Mouse (Mus musculus) midbrain, embryonic 12.5 days (tissue): ENCODE measurements around the gene Olfr547. TPM values are rescaled to one million over a fixed set of nuclear protein-coding genes. Genes with fewer than 3 reads are reported as not detected.
"Not testable (repeated sequence)": the region's sequence is repeated elsewhere in the genome, so short reads cannot be mapped to it uniquely, and the experiment has no call there.

Source experiments
- ATAC-seq: fragments of 200-750 bp; cut with Nextera tagmentation; 2 replicates; pipeline ENCODE4 v1.8.0; 2017; ENCODE audit warnings: low read depth, moderate TSS enrichment, moderate library complexity; ENCODE audit not compliant: low FRiP score
- H3K27ac ChIP-seq: fragments of 300-500 bp; sonication (generic); replicated peaks from 2 replicates; pipeline ENCODE4 v1.5.1; 2016; ENCODE audit warnings: mild to moderate bottlenecking
- H3K27me3 ChIP-seq: fragments of 300-500 bp; sonication (generic); 2 replicates; pipeline ENCODE4 v1.6.1; 2016; ENCODE audit warnings: mild to moderate bottlenecking
- H3K36me3 ChIP-seq: fragments of 300-500 bp; sonication (generic); 2 replicates; pipeline ENCODE4 v1.6.1; 2016
- H3K4me1 ChIP-seq: fragments of 300-500 bp; sonication (generic); 2 replicates; pipeline ENCODE4 v1.6.1; 2016
- H3K4me2 ChIP-seq: fragments of 300-500 bp; sonication (generic); replicated peaks from 2 replicates; pipeline ENCODE4 v1.6.1; 2016; ENCODE audit warnings: mild to moderate bottlenecking, moderate library complexity
- H3K4me3 ChIP-seq: fragments of 300-500 bp; sonication (generic); 2 replicates; pipeline ENCODE4 v1.5.1; 2016; ENCODE audit warnings: mild to moderate bottlenecking
- H3K9ac ChIP-seq: fragments of 300-500 bp; sonication (generic); replicated peaks from 2 replicates; pipeline ENCODE4 v1.6.1; 2016; ENCODE audit warnings: mild to moderate bottlenecking, moderate library complexity
- H3K9me3 ChIP-seq: fragments of 300-500 bp; sonication (generic); 2 replicates; pipeline ENCODE4 v1.6.1; 2016; ENCODE audit warnings: mild to moderate bottlenecking
- WGBS: fragments of 180-500 bp; shearing (Covaris S2); methylation state at CpG from one replicate; pipeline ENCODE4 v1.1.7; 2016; 5-methylcytosine and 5-hydroxymethylcytosine counted together
- polyA plus RNA-seq: library from polyadenylated mRNA; unstranded; fragments of >200 nt; fragmentation: Nextera tagmentation; extraction: Ambion mirVana; gene quantifications from 2 replicates; pipeline ENCODE4 v1.2.1, GENCODE M21; 2016

The Olfr547 gene
- not detected in 2 replicates for polyA plus RNA-seq

GRCm38 (mm10) chr7:102534449-102534848 lies at the start of gene Olfr547:
Gene Olfr547 (plus strand): TSS chr7:102534749.
- 78% methylated on average over 1 of the region's 1 CpGs for WGBS
- no peak for ATAC-seq
- Histone ChIP-seq H3K4me3 (no peak within 1 kb of the TSS), H3K27me3 (no peaks in the 10 kb centered on the region), H3K36me3 (no peaks in the 10 kb centered on the region), H3K4me1 (no peaks in the 10 kb centered on the region), H3K27ac (no peak within 1 kb of the TSS), H3K9me3 (no peaks in the 10 kb centered on the region), H3K4me2 (no peak within 1 kb of the TSS), H3K9ac (no peak within 1 kb of the TSS)

- H3K4me2 ChIP-seq, ATAC-seq, H3K27me3 ChIP-seq, H3K36me3 ChIP-seq, H3K9me3 ChIP-seq, H3K27ac ChIP-seq, H3K9ac ChIP-seq, H3K4me1 ChIP-seq, H3K4me3 ChIP-seq: not testable (repeated sequence)
- WGBS, result 85% methylated on average over 7 of the region's 8 CpGs
These were observed 49.8 kb upstream of the Olfr547 start for GRCm38 (mm10) chr7:102484766-102485165.

GRCm38 (mm10) chr7:102486105-102486504 lies 48.4 kb upstream of the Olfr547 start:
- no peaks in the 10 kb centered on the region for H3K4me1 ChIP-seq
- H3K9ac ChIP-seq, result no peak overlapping the region
- no peak overlapping the region for H3K4me2 ChIP-seq
- H3K4me3 ChIP-seq, result no peak overlapping the region
- H3K27ac ChIP-seq, result no peak overlapping the region
- WGBS, result 72% methylated on average over 1 of the region's 1 CpGs
- no peaks in the 10 kb centered on the region for H3K27me3 ChIP-seq
- no peaks in the 10 kb centered on the region for H3K36me3 ChIP-seq
- ATAC-seq, result no peak
- H3K9me3 ChIP-seq, result no peaks in the 10 kb centered on the region

- ATAC-seq, result no peak
- Histone ChIP-seq H3K4me2 (no peak within 1 kb of the TSS), H3K27ac (no peak within 1 kb of the TSS), H3K36me3 (no peaks in the 10 kb centered on the region), H3K9me3 (no peaks in the 10 kb centered on the region), H3K4me3 (no peak within 1 kb of the TSS), H3K4me1 (no peaks in the 10 kb centered on the region), H3K9ac (no peak within 1 kb of the TSS), H3K27me3 (no peaks in the 10 kb centered on the region)
- WGBS, result 72% methylated on average over 1 of the region's 1 CpGs
These were observed 46.4 kb upstream of the Olfr547 start, which contains the start of gene Olfr544 for GRCm38 (mm10) chr7:102488161-102488560. Gene Olfr544 (minus strand): TSS chr7:102488313.

DNA sequence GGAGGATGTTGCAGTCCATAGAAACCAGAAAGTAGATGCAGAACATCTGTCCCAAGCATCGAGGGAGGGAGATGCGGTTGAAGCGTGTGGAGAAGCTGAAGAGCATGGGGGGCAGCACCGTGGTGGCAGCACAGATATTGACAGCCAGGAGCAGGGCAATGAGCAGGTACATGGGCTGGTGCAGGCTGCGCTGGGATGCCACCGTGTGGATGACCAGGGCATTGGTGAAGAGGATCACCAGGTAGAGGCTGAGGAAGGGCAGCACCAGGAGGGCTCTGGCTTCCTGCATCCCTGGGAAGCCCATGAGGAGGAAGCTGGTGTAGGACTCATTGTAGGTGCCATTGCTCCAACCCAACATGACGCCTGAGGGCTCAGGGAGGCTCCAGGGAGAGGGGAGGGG lies 40.1 kb upstream of the Olfr547 start:
- H3K27ac ChIP-seq, H3K36me3 ChIP-seq, H3K4me2 ChIP-seq, H3K9me3 ChIP-seq, ATAC-seq, H3K4me3 ChIP-seq, H3K27me3 ChIP-seq, H3K9ac ChIP-seq, H3K4me1 ChIP-seq: not testable (repeated sequence)
- 55% methylated on average over 7 of the region's 7 CpGs for whole genome bisulfite sequencing

DNA sequence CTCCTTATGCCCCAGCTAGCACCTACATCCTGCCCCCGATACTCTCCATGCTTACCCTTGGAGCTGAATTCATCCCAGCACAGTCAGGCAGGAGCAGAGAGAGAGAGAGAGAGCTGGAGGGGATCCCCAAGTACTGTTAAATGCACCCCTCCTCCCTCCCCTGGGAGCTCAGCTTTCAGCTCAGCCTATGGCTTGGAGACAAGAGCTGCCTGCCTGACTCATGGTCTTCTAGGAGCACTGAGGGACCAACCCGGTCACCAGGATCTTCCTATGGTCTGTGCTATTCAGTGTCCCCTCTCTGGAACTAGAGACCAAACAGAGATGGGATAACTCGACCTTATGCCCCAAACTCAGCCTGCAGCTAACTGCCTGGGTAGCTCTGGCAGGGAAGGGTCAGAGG lies 35.1 kb upstream of the Olfr547 start, which contains the start of gene Olfr545:
TSS of gene Olfr545 (minus strand) at position 101 of the 400 bp plus-strand sequence.
- H3K4me1 ChIP-seq, result no peaks in the 10 kb centered on the region
- no peaks in the 10 kb centered on the region for H3K9me3 ChIP-seq
- ATAC-seq, result no peak
- H3K4me3 ChIP-seq, result no peak within 1 kb of the TSS
- no peaks in the 10 kb centered on the region for H3K36me3 ChIP-seq
- WGBS, result 74% methylated on average over 3 of the region's 3 CpGs
- no peak within 1 kb of the TSS for H3K9ac ChIP-seq
- H3K27me3 ChIP-seq, result no peaks in the 10 kb centered on the region
- H3K27ac ChIP-seq, result no peak within 1 kb of the TSS
- H3K4me2 ChIP-seq, result no peak within 1 kb of the TSS

- H3K36me3 ChIP-seq, result no peaks in the 10 kb centered on the region
- no peak for ATAC-seq
- no peak overlapping the region for H3K4me3 ChIP-seq
- H3K9me3 ChIP-seq, result no peaks in the 10 kb centered on the region
- no peaks in the 10 kb centered on the region for H3K4me1 ChIP-seq
- no peaks in the 10 kb centered on the region for H3K27me3 ChIP-seq
- H3K4me2 ChIP-seq, result no peak overlapping the region
- no peak overlapping the region for H3K9ac ChIP-seq
- WGBS, result 79% methylated on average over 5 of the region's 5 CpGs
- H3K27ac ChIP-seq, result no peak overlapping the region
These were observed 32.6 kb upstream of the Olfr547 start for GRCm38 (mm10) chr7:102501986-102502385.

GRCm38 (mm10) chr7:102506848-102507247 lies 27.7 kb upstream of the Olfr547 start:
- H3K27ac ChIP-seq, result no peak overlapping the region
- H3K4me2 ChIP-seq, result no peak overlapping the region
- H3K27me3 ChIP-seq, result peaks cover 8% of the 10 kb centered on the region
- H3K9ac ChIP-seq, result no peak overlapping the region
- no peaks in the 10 kb centered on the region for H3K4me1 ChIP-seq
- 51% methylated on average over 3 of the region's 3 CpGs for WGBS
- no peaks in the 10 kb centered on the region for H3K9me3 ChIP-seq
- H3K4me3 ChIP-seq, result no peak overlapping the region
- ATAC-seq, result peak; percentile 80
- H3K36me3 ChIP-seq, result no peaks in the 10 kb centered on the region

DNA sequence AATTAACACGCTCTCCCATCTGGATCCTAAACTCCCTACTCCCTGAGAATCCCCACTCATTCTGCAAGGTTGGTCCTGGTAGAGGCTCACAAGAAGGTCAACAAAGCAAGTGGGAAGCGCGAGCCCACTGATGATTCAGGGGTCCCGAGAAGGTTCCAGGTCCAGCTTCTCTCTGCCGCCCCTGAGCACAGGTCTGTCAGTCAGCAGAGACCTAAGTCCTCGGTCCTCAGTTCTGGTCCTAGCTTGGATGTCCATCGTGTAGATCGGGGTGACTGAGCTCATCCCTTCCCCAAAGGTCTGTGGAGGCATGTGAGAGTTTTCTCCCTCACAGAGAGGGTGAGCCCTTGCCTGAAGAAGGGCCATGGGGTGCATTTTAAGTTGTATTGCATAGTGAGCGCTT lies 26.5 kb upstream of the Olfr547 start:
- no peak overlapping the region for H3K9ac ChIP-seq
- H3K27me3 ChIP-seq, result peaks cover 14% of the 10 kb centered on the region
- H3K4me2 ChIP-seq, result no peak overlapping the region
- H3K27ac ChIP-seq, result no peak overlapping the region
- H3K4me1 ChIP-seq, result no peaks in the 10 kb centered on the region
- ATAC-seq, result no peak
- 89% methylated on average over 9 of the region's 9 CpGs for WGBS
- no peaks in the 10 kb centered on the region for H3K9me3 ChIP-seq
- H3K4me3 ChIP-seq, result no peak overlapping the region
- no peaks in the 10 kb centered on the region for H3K36me3 ChIP-seq

- peaks cover 17% of the 10 kb centered on the region for H3K27me3 ChIP-seq
- H3K27ac ChIP-seq, result no peak overlapping the region
- no peak for ATAC-seq
- H3K4me3 ChIP-seq, result no peak overlapping the region
- H3K9me3 ChIP-seq, result no peaks in the 10 kb centered on the region
- H3K4me2 ChIP-seq, result no peak overlapping the region
- WGBS, result 84% methylated on average over 6 of the region's 6 CpGs
- H3K4me1 ChIP-seq, result 0 out of 2 replicates have a peak, but pooled peaks cover 3% of the 10 kb centered on the region
- H3K9ac ChIP-seq, result no peak overlapping the region
- no peaks in the 10 kb centered on the region for H3K36me3 ChIP-seq
These were observed 25.9 kb upstream of the Olfr547 start for GRCm38 (mm10) chr7:102508666-102509065.

DNA sequence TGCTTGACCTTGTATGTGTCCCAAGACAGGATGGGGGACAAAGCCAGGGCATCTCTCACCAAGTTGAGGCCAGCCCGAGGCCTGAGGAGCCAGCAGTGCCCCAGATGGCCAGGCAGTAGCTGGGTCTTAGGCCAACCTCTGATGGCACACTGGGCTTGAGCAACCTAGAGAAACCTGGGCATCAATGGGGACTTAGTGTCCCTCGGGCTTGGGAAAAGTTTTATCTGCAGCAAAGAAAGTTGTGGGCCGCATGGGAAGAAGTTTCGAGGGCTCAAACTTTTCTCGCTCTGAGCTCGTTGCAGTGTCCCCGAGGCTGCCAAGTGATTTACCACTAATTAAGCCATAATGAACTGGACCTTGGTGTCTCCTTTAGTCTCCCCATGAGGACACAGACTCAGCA lies 24.8 kb upstream of the Olfr547 start:
- no peak overlapping the region for H3K9ac ChIP-seq
- 75% methylated on average over 7 of the region's 7 CpGs for WGBS
- H3K9me3 ChIP-seq, result no peaks in the 10 kb centered on the region
- no peak overlapping the region for H3K4me3 ChIP-seq
- 0 out of 2 replicates have a peak, but pooled peaks cover 3% of the 10 kb centered on the region for H3K4me1 ChIP-seq
- no peak overlapping the region for H3K4me2 ChIP-seq
- no peak for ATAC-seq
- H3K36me3 ChIP-seq, result no peaks in the 10 kb centered on the region
- H3K27me3 ChIP-seq, result peaks cover 25% of the 10 kb centered on the region
- no peak overlapping the region for H3K27ac ChIP-seq

DNA sequence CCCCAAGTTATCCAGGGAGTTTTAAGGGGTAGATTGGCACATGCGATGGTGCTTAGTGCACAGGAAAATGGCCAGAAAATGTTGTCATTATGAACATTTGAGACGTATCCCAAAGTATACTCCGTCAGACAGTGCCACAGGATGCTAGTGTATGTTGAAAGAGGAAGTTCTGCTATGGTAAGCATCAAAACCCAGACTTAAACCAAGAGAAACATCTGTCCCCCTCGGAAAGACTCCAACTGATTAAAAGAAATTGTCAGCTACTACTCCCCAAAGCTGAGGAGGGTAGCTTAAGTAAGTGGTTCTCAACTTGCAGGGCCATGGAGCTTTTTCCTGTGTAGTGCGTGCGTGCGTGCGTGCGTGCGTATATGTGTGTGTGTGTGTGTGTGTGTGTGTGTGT lies 22.6 kb upstream of the Olfr547 start:
- 93% methylated on average over 10 of the region's 10 CpGs for WGBS
- no peak for ATAC-seq
- H3K9ac ChIP-seq, result no peak overlapping the region
- H3K4me2 ChIP-seq, result no peak overlapping the region
- H3K4me1 ChIP-seq, result 0 out of 2 replicates have a peak, but pooled peaks cover 3% of the 10 kb centered on the region
- no peaks in the 10 kb centered on the region for H3K9me3 ChIP-seq
- H3K36me3 ChIP-seq, result no peaks in the 10 kb centered on the region
- no peak overlapping the region for H3K27ac ChIP-seq
- no peak overlapping the region for H3K4me3 ChIP-seq
- H3K27me3 ChIP-seq, result peaks cover 25% of the 10 kb centered on the region

DNA sequence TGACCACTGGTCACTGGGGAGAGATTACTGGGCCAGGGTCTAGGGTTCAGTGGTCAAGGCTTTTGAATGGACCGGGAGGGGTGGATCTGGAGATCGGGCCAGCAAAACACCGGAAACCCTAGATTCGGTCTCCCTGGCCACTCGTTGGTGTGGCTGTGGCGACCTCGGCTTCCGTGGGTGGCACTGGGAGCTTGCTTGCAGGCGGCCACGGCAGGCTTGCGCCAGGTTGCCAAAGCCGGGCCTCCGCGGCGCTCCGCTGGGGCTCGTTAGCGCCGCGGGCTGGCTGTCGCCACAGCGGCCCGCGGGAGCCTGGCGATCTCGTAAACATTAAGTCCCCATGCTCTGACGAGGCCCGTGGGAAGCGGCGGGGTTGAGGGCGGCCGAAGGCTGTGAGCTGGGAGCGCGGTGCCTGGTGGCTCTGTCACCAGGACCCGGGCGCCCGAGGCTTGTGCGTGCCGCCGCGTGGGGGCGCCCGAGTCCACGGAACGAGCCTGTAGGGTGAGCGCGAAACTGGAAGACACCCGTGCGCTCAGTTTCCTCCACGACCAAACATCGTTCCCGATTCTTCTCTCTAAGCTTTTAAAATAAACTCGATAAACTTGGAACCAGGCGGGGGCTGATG lies 21.6 kb upstream of the Olfr547 start:
- H3K4me3 ChIP-seq, result peak overlapping the region; percentile 53
- no peaks in the 10 kb centered on the region for H3K9me3 ChIP-seq
- no peaks in the 10 kb centered on the region for H3K36me3 ChIP-seq
- H3K27ac ChIP-seq, result no peak overlapping the region
- H3K4me2 ChIP-seq, result peak overlapping the region; percentile 84
- H3K27me3 ChIP-seq, result peaks cover 25% of the 10 kb centered on the region
- peak; percentile 95 for ATAC-seq
- 0 out of 2 replicates have a peak, but pooled peaks cover 3% of the 10 kb centered on the region for H3K4me1 ChIP-seq
- peak overlapping the region; percentile 75 for H3K9ac ChIP-seq
- WGBS, result under 1% methylated on average over 54 of the region's 54 CpGs
